Mouse (Mus musculus) small intestine, adult 2 months (tissue): Measurements from ENCODE around the gene Fignl1.

Experiments used
- CTCF ChIP-seq: fragments of 200-500 bp; IDR thresholded peaks from 2 replicates; pipeline ENCODE4 v1.5.1; 2012; ENCODE audit warnings: low read depth, mild to moderate bottlenecking, control low read depth, inconsistent platforms, low read length, moderate library complexity, mixed read lengths; ENCODE audit not compliant: insufficient replicate concordance, insufficient read length; ENCODE audit errors: extremely low read depth
- POLR2A ChIP-seq: fragments of 200-500 bp; IDR thresholded peaks from 2 replicates; pipeline ENCODE4 v1.6.1; 2012; ENCODE audit warnings: low read depth, mild to moderate bottlenecking, control low read depth, inconsistent platforms, low read length, moderate library complexity

- TF ChIP-seq POLR2A (no peak), CTCF (no peak)
These were observed 36.3 kb upstream of the Fignl1 start for GRCm38 (mm10) chr11:11845044-11845443.
